Mouse (Mus musculus) liver, adult (tissue): Measurements from ENCODE around the gene Smc3.

Source experiments
- GATA4 ChIP-seq: IDR thresholded peaks from 2 replicates; pipeline ENCODE4 v1.6.1; 2014; ENCODE audit warnings: mild to moderate bottlenecking, low read length; ENCODE audit not compliant: insufficient replicate concordance

Smc3 gene

DNA sequence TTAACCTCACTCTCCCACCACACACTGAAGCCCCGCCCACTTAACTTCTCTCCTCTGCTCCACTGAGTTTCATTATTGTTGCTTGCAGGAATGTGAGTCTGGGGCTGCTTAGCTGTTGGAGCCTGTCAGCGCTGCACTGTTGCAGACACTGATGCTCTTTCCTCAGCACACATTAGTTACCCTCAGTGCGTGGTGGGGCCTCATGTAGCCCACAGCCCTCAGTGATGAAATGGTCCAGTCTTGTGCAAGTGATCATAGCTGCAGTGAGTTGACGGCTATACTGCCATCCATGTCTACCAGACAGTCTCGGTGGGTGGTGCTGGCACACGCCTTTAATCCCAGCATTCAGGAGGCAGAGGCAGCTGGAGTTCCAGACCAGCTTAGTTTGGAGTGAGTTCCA is 8.7 kb downstream of the Smc3 start:
- no peak for TF ChIP-seq GATA4

DNA sequence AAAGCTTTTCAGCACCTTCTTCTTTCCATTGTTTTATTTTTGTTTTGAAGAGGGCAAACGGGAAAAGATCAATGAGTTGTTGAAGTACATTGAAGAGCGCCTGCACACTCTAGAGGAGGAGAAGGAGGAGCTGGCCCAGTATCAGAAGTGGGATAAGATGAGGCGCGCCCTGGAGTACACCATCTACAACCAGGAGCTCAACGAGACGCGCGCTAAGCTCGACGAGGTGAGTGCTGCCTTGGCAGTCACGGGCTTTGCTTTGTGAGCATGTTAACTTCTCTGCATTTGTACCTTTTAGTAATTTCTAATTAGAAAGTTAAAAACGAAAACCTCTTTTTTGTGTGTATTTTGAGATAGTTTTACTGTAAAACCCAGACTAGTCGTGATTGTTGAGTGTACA is 21.5 kb downstream of the Smc3 start:
- TF ChIP-seq GATA4 = no peak

DNA sequence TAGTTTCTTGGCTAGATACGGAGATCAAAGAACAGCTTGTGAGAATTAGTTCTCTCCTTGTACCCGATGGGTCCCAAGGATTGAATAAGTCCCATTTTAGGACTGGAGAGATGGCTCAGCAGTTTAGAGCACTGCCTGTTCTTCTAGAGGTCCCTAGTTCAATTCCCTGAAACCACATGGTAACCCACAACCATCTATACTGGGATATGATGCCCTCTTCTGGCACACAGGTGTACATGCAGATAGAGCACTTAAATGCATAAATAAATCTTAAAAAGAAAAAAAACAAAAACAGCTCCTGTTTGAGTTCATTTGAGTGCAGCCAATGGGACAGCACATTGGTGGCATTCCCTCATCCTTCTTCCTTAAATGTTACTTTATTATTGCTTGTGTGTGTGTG is 37.8 kb downstream of the Smc3 start:
- no peak for TF ChIP-seq GATA4

GRCm38 (mm10) chr19:53638727-53639126 is 38.5 kb downstream of the Smc3 start:
- no peak for TF ChIP-seq GATA4

DNA sequence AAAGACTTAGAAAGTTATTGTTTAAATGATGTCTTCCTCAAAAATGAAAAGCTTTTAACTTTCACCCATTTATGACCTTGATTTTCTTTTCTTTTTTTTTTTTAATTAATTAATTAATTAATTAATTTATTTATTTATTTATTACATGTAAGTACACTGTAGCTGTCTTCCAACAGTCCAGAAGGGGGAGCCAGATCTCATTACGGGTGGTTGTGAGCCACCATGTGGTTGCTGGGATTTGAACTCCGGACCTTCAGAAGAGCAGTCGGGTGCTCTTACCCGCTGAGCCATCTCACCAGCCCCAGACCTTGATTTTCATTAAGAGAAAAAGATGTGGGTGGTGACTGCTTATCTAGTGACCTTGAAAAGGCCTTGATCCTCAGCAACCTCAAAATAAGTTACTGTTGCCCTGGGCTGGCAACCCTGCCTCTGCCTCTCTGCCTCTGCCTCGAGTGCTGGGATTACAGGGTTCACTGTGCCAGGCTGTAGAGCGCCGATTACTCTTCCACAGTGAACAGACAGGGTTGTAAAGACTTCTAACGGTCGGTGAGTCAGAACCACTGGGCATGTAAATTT is 43.9 kb downstream of the Smc3 start:
- no peak for TF ChIP-seq GATA4

GRCm38 (mm10) chr19:53647301-53647700 is 47.1 kb downstream of the Smc3 start:
- no peak for TF ChIP-seq GATA4

- TF ChIP-seq GATA4 = no peak
Observed at GRCm38 (mm10) chr19:53648056-53648455, 47.9 kb downstream of the Smc3 start.

- no peak for TF ChIP-seq GATA4
Observed at GRCm38 (mm10) chr19:53648802-53649236, 48.6 kb downstream of the Smc3 start.

DNA sequence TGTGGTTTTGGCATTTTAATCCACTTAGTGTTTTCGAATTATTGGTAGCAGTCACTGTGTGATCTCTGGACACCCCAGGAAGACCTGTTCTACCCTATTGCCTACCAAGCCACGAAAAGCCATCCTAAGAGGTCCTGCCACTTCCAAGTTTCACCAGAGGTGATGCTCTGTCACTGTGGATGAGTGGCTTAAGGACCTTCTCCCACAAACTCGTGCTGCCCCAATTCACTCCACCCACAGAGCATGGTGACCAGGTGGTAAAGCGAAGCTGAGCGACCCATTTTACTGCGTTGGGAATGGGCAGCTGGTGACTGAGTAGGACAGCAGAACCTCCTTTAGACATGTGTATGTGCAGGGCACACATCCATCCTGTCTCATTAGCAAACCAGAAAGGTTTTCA is 49.2 kb downstream of the Smc3 start:
- no peak for TF ChIP-seq GATA4

- no peak for TF ChIP-seq GATA4
Observed at GRCm38 (mm10) chr19:53649802-53650201, 49.6 kb downstream of the Smc3 start.

DNA sequence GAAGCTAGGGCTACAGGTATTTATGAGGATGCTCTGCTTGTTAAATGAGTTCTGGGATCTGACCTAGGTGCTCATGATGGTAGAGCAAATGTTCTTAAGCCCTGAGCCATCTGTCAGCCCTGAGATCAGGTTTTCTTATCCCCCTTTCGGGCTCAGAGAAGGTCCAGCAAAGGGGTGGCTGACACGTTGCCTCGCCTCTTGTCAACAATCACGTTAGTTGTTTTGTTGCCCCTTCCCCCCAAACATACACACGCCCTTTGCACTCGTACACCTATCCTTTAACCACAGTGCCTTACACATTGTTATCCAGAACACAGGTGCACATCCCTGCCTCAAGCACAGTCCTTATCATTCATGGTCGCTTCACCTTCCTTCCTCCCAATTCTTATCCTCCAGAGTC is 50.7 kb downstream of the Smc3 start:
- no peak for TF ChIP-seq GATA4

GRCm38 (mm10) chr19:53652267-53652666 is 52.1 kb downstream of the Smc3 start:
- TF ChIP-seq GATA4 = no peak

DNA sequence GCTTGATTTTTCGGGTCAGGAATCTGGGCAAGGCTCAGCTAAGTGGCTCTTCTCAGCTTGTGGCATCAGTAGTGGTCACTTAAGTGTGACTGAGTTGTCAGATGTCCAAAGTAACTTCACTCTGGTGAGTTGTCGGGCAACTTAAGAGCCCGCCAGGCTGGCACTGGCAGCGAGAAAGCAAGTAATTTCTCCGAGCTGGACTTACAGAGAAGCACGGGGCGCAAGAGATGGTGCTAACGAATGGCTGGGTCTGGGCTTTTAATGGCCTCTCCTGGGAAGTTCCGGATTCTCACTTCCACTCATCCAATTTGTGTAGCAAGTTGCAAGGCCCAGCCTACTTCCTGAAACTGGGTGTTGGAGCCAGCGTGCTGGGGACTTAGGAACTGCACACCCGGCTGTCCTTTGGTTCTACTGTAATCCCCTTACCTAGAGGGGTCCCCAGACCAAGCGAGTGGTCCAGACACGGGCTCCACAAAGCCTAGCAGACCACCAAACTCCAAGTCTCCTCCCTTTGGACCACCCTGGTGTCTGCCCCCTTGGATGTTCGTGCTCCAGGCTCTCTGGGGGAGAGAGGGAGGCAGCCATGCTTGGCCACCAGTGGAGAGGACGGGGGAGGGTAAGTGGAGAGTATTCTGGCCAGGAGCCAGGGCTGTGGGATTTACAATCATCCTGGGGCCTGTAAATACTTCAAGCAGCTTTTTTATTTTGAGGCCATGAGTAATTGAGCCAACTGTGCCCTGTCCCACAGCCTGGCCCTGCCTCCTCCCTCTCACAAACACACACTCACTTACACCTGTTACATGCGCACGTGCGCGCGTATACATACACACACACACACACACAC is 53.6 kb downstream of the Smc3 start:
- TF ChIP-seq GATA4 = no peak

DNA sequence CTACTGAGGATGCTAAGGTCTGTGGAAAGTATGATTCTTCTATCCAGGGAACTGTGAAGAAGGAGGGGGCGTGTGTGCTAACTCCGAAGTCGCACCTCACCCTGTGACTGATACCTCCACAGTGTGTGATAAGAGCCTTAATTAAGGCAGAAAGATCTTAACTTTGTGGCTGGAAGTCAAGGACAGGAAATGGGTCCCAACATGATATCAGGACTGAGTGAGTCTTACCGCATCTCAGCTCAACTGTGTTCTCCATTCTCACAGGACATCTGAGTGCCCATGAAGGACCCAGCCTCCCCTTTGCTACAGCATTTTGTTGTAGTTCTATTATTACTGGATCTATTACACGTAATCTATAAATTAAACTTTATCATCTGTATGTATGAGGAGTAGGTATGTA is 57.2 kb downstream of the Smc3 start:
- no peak for TF ChIP-seq GATA4

- TF ChIP-seq GATA4 = no peak
Observed at GRCm38 (mm10) chr19:53660722-53661420, 60.7 kb downstream of the Smc3 start.

- TF ChIP-seq GATA4 = no peak
Observed at GRCm38 (mm10) chr19:53661938-53662722, 61.9 kb downstream of the Smc3 start.

DNA sequence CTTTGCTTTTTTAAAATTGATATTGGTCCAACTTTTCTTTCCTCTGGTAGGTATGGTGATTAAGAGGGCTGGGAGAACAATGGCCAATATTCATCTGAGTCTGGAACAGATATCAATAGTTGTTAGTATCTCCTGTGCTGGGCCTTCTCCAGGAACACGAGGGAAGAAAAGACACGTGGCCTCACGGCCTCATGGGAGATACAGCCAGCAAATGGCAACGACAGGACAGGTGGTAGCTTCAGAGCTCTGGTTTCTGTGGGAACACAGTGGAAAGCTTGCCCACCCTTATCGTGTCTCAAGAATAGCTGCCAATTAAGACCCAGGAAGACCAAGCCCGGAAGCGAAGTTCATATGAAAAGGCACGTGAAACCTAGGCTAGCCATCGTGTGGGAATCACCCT is 64.6 kb downstream of the Smc3 start:
- no peak for TF ChIP-seq GATA4
